Comparison of ENCODE assay signal across 10 mouse cellular contexts in the genomic region with DNA sequence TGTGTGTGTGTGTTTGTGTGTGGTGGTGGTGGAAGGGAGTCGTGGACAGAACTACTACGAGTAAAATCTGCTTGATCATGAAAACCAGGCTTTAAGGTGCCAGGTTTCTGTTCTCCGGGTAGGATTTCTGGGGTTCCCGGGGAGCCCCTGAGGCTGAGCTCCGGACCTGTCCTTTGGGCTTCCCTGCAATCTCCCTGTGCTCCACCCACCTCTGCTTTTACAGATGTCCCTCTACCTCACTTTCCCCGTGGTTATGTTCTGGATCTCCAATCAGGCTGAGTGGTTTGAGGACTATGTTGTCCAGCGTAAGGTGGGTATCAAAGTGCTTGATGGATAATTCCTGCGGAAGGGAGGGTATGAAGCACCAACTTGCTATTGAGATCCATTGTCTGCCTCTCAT. TPM values are rescaled to one million over a fixed set of nuclear protein-coding genes. Genes with fewer than 3 reads are reported as not detected.
DNase-seq lines count a peak whose midpoint lies in the region; ATAC-seq and TF ChIP-seq lines count a peak whose summit lies in the region.
"Had no signal": no experiment of that assay in that cellular context is flagged by ENCODE, and none has a peak within 500 bp of the region (broad histone marks: within the 10 kb centered on the region; RNA-seq: fewer than 3 reads in every experiment).

No protein-coding gene starts in this region.

- H3K4me2 ChIP-seq in forebrain, embryonic 13.5 days: peak overlapping the region; percentile 70
- H3K4me2 ChIP-seq in liver, embryonic 14.5 days (ENCODE audit: low read depth): peak overlapping the region; percentile 85

- no peaks in the 10 kb centered on the region for H3K9me3 ChIP-seq in forebrain, embryonic 13.5 days (replicated peaks)
- no peaks in the 10 kb centered on the region for H3K9me3 ChIP-seq in liver, embryonic 14.5 days (ENCODE audit: control insufficient read depth, low read length)

- H3K27ac ChIP-seq in forebrain, embryonic 13.5 days: no peak overlapping the region
- H3K27ac ChIP-seq in liver, embryonic 14.5 days: no peak overlapping the region

- H3ac ChIP-seq in C2C12 (ENCODE audit: control insufficient read depth, insufficient read length, low read depth): peak overlapping the region; percentile 54

- H3K79me2 ChIP-seq in C2C12 (ENCODE audit: control insufficient read depth, insufficient read depth): peaks cover 36% of the 10 kb centered on the region

- no peak for TF ChIP-seq CTCF in C2C12 (IDR thresholded peaks at IDR 0.05; ENCODE audit: control insufficient read depth, insufficient read depth, insufficient read length)
- TF ChIP-seq CTCF in liver, embryonic 14.5 days (IDR thresholded peaks at IDR 0.05; ENCODE audit: low read depth): no peak

- WGBS in forebrain, embryonic 13.5 days: 62% methylated on average over 8 of the region's 8 CpGs
- 59% methylated on average over 8 of the region's 8 CpGs for WGBS in liver, embryonic 14.5 days (ENCODE audit: insufficient replicate concordance)

- peak; percentile 44 for DNase-seq in cerebellum, adult 9-11 months
- DNase-seq in cerebellum, postnatal 10 days: no peak
- DNase-seq in liver, embryonic 14.5 days (ENCODE audit: low read depth in 3 of 3, low spot score in 3 of 3): no peak
- DNase-seq in frontal cortex, postnatal 36 days (ENCODE audit: low spot score in 2 of 2): no peak
- DNase-seq in thymus, postnatal 25 days: no peak
- DNase-seq in gastrocnemius, adult 18-20 months (ENCODE audit: low spot score): no peak
- DNase-seq: cerebellum, adult 18-20 months; kidney, postnatal 4 days had no signal

- H3K4me1 ChIP-seq in forebrain, embryonic 13.5 days: peaks cover 22% of the 10 kb centered on the region
- H3K4me1 ChIP-seq in liver, embryonic 14.5 days (replicated peaks; ENCODE audit: control insufficient read depth in 2 of 2, insufficient read depth in 2 of 2, low read length in 1 of 2): peaks cover 8 to 13% of the 10 kb centered on the region in 2 experiments

- H3K27me3 ChIP-seq in C2C12 (ENCODE audit: control insufficient read depth, insufficient read depth, insufficient read length): no peaks in the 10 kb centered on the region
- no peaks in the 10 kb centered on the region for H3K27me3 ChIP-seq in forebrain, embryonic 13.5 days
- no peaks in the 10 kb centered on the region for H3K27me3 ChIP-seq in liver, embryonic 14.5 days (ENCODE audit: control insufficient read depth, insufficient read depth, low read length)

- peaks cover 15% of the 10 kb centered on the region for H3K36me3 ChIP-seq in C2C12 (ENCODE audit: control insufficient read depth, insufficient read depth)
- H3K36me3 ChIP-seq in forebrain, embryonic 13.5 days (ENCODE audit: poor library complexity, severe bottlenecking): peaks cover 16% of the 10 kb centered on the region
- peaks cover 14% of the 10 kb centered on the region for H3K36me3 ChIP-seq in liver, embryonic 14.5 days (replicated peaks; ENCODE audit: control insufficient read depth, insufficient read depth, low read depth)

- peak overlapping the region; percentile 65 for H3K4me3 ChIP-seq in C2C12 (ENCODE audit: insufficient read depth, poor library complexity, severe bottlenecking)
- peak overlapping the region; percentile 86 for H3K4me3 ChIP-seq in forebrain, embryonic 13.5 days
- peak overlapping the region; percentile 96 to 100 for H3K4me3 ChIP-seq in liver, embryonic 14.5 days (ENCODE audit: insufficient read depth in 1 of 2, low read depth in 2 of 2, low read length in 2 of 2)

- peak overlapping the region; percentile 73; the same call in 1 of the 2 replicates for H3K9ac ChIP-seq in forebrain, embryonic 13.5 days
- H3K9ac ChIP-seq in liver, embryonic 14.5 days (replicated peaks): peak overlapping the region; percentile 72

- H3K79me3 ChIP-seq in C2C12 (ENCODE audit: low read depth): peaks cover 30% of the 10 kb centered on the region

- no peak for ATAC-seq in forebrain, embryonic 13.5 days
- no peak for ATAC-seq in liver, embryonic 14.5 days (ENCODE audit: insufficient read depth)

- TF ChIP-seq EP300 in liver, embryonic 14.5 days (IDR thresholded peaks at IDR 0.05; ENCODE audit: low read depth): no peak

TF ChIP-seq in C2C12, 6 proteins besides CTCF, POLR2A, EP300 and RAD21:
- no peak for TF ChIP-seq MAX (IDR thresholded peaks at IDR 0.05)
- TF ChIP-seq USF1 (IDR thresholded peaks at IDR 0.05; ENCODE audit: low read depth): no peak
- no peak for TF ChIP-seq MYOD1 (IDR thresholded peaks at IDR 0.05; ENCODE audit: control insufficient read depth, insufficient read length, low read depth)
- no peak for TF ChIP-seq FOSL1 (IDR thresholded peaks at IDR 0.05; ENCODE audit: insufficient read depth, low read length, poor library complexity, severe bottlenecking)
- TF ChIP-seq MYOG (IDR thresholded peaks at IDR 0.05; ENCODE audit: control insufficient read depth, extremely low read depth, insufficient read length): no peak
- no peak for TF ChIP-seq CEBPB (IDR thresholded peaks at IDR 0.05; ENCODE audit: low read depth)

RNA-seq across cellular contexts. Expression of a gene that starts 0.8 kb away (rescaled TPM):
- polyA plus RNA-seq in C2C12 (2012; fragmentation: generic; extraction: Trizol): 55.4 TPM
- polyA plus RNA-seq in forebrain, embryonic 13.5 days (2015; fragmentation: Nextera tagmentation; extraction: Ambion mirVana): 113 and 138 TPM in 2 replicates
- 7.9 and 32.5 TPM in 2 replicates for polyA plus RNA-seq in liver, embryonic 14.5 days (2012; rRNA removed)
- 113 and 117 TPM in 2 replicates for polyA plus RNA-seq in liver, embryonic 14.5 days (2014; fragmentation: Nextera tagmentation; extraction: Ambion mirVana)
- 10 to 100 TPM; 84.7 to 91.0 TPM for total RNA-seq in gastrocnemius, adult 18-20 months (2021)

RNA-seq across cellular contexts. Expression of a gene that starts 1.0 kb away (rescaled TPM):
- 38.2 TPM for polyA plus RNA-seq in C2C12 (2012; fragmentation: generic; extraction: Trizol)
- 64.0 and 72.5 TPM in 2 replicates for polyA plus RNA-seq in forebrain, embryonic 13.5 days (2015; fragmentation: Nextera tagmentation; extraction: Ambion mirVana)
- 24.1 and 27.1 TPM in 2 replicates for polyA plus RNA-seq in liver, embryonic 14.5 days (2012; rRNA removed)
- polyA plus RNA-seq in liver, embryonic 14.5 days (2014; fragmentation: Nextera tagmentation; extraction: Ambion mirVana): 22.2 and 25.9 TPM in 2 replicates
- total RNA-seq in gastrocnemius, adult 18-20 months (2021): 10 to 100 TPM; 10.7 to 11.2 TPM

RNA-seq across cellular contexts. Expression of a gene that starts 3.2 kb away (rescaled TPM):
- polyA plus RNA-seq in C2C12 (2012; fragmentation: generic; extraction: Trizol): 0.70 TPM
- 0.17 and 0.35 TPM in 2 replicates for polyA plus RNA-seq in forebrain, embryonic 13.5 days (2015; fragmentation: Nextera tagmentation; extraction: Ambion mirVana)
- polyA plus RNA-seq in liver, embryonic 14.5 days (2012; rRNA removed): not detected in 2 replicates
- 0.19 TPM in 1 of 2 replicates, not detected in the other for polyA plus RNA-seq in liver, embryonic 14.5 days (2014; fragmentation: Nextera tagmentation; extraction: Ambion mirVana)
- total RNA-seq in gastrocnemius, adult 18-20 months (2021): not detected

RNA-seq across cellular contexts. Expression of a gene that starts 8.6 kb away (rescaled TPM):
- 8.9 TPM for polyA plus RNA-seq in C2C12 (2012; fragmentation: generic; extraction: Trizol)
- polyA plus RNA-seq in forebrain, embryonic 13.5 days (2015; fragmentation: Nextera tagmentation; extraction: Ambion mirVana): 35.7 and 40.1 TPM in 2 replicates
- polyA plus RNA-seq in liver, embryonic 14.5 days (2012; rRNA removed): 55.5 and 61.7 TPM in 2 replicates
- polyA plus RNA-seq in liver, embryonic 14.5 days (2014; fragmentation: Nextera tagmentation; extraction: Ambion mirVana): 37.7 and 44.6 TPM in 2 replicates
- total RNA-seq in gastrocnemius, adult 18-20 months (2021): 1 to 10 TPM; 3.6 to 4.8 TPM

RNA-seq across cellular contexts. Expression of a gene that starts 33.5 kb away (rescaled TPM):
- not detected for polyA plus RNA-seq in C2C12 (2012; fragmentation: generic; extraction: Trizol)
- polyA plus RNA-seq in forebrain, embryonic 13.5 days (2015; fragmentation: Nextera tagmentation; extraction: Ambion mirVana): 0.31 and 0.64 TPM in 2 replicates
- not detected in 2 replicates for polyA plus RNA-seq in liver, embryonic 14.5 days (2012; rRNA removed)
- not detected in 2 replicates for polyA plus RNA-seq in liver, embryonic 14.5 days (2014; fragmentation: Nextera tagmentation; extraction: Ambion mirVana)
- total RNA-seq in gastrocnemius, adult 18-20 months (2021): 1 to 10 TPM; 2.0 to 8.4 TPM
